Mouse (Mus musculus) megakaryocyte, adult 5-6 weeks (primary cell): ENCODE results near the gene Dnah9. TPM values are rescaled to one million over a fixed set of nuclear protein-coding genes. Genes with fewer than 3 reads are reported as not detected.

Experiments
- ATAC-seq: 2 replicates; pipeline ENCODE4 v1.8.0; 2016; ENCODE audit warnings: mild to moderate bottlenecking, inconsistent platforms; ENCODE audit not compliant: poor library complexity, severe bottlenecking
- total RNA-seq, 2 experiments: library from RNA; stranded (forward) in 1 of 2; stranded (reverse) in 1 of 2; fragments of 153-499, 151-499 nt in 1 of 2; fragments of 221-1000, 200-1000 nt in 1 of 2; gene quantifications; 2 replicates each; pipeline versions ENCODE4 v1.2.3 to v1.2.4; 2015 to 2017

Dnah9 gene
- not detected in 2 replicates for total RNA-seq (2015)
- not detected in 2 replicates for total RNA-seq (2017)

DNA sequence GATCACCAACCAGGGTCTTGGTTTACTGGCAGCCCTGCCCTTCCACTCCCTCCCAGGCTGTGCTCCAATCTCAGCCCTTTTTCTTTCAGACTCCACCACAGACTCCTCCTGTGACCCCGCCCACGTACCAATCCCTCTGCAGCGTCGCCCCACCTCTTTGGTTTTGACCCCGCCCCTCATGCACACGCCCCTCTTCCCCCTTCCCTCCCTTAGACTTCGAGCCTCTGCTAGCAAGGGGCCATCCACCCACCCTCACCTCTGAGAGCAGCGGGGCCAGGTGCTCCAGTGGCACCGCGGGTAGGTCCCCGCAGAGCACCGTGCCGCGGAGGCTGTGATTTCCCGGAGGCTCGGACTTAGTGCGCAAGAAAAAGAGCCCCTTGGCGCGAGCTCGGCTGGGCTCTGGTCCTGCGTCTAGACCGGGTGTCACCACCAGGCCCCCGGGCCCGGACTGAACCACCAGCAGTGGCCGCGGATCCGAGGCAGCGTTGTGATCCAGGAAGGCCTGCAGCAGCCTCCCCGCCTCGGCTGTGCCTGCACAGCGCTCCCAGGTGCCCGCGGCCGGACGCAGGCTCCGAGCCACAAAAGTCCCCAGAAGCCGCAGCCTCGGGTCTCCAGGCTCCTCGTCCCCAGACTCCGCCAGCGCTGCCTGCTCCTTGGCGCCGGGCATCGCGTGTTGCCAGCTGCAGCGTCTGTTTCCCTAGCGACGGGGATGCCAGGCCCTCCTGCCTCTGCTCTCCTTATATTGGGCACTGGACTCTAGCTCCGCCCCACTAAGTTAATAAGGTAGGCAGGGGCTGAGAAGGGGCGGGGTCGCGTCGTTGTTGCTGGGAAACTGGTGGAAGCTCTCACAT lies at the start of gene Dnah9:
Gene Dnah9, minus strand, starts transcription at position 751 of the 851 bp plus-strand sequence.
- ATAC-seq: no peak

DNA sequence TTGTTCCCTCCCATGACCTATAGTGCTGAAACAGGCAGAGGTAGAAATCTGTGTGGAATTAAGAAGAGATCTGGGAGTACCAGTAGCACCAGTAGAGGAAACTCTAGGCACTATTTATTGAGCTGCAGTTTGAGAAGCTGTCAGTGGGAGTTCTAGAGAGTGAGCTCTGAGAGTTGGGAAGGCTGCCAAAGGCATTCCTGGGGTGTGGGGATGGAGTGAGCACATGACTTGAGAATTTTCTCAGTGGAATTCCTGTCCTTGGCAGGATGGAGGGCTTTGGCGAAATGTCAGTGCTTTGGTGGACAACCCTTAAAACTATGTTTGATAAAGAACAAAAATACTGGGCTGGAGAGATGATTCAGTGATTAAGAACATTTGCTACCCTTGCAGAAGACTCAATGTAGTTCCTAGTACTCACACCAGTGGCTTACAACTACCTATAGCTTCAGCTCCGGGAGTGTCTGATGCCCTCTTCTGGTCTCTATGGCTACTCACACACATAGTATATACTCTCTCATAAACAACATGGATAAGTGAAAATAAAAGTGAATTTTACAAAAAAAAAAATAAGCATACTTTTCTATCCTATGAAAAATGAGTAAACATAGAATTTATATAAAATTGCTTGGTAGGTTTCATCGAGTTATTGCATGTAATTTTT lies 20.4 kb upstream of the Dnah9 start:
- no peak for ATAC-seq

DNA sequence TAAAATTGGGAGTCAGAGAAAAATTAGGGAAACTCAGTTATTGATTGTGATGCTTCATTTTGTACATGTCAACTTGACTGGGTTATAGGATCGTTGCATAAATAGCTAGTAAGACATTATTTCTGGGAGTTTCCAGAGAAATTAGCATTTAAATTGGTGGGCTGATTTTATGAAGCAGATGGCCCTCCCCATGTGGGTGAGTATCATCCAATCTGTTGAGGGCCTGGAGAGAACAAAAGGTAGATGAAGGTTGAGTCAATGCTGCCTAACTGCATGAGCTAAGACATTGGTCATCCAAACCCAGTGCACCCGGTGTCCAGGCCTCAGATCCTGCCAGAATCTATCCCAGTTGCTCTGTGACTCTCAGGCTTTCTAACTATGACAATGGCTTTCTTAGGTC lies 19.8 kb upstream of the Dnah9 start:
- no peak for ATAC-seq

DNA sequence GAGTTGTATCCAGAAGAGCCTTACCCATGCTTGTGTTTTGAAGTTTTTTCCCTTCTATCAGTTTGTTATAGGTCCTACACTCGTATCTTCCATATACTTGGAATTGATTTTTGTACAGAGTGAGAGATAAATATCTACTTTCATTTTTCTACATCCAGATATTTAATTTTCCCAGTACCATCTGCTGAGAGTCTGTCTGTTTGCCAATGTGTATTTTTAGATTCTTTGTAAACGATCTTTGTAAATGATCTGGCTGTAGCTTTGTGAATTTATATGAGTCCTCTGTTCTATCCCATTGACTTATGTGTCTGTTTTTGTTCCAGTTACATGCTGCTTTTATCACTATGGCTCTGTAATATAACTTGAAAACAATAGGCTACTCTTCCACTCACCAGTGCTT lies 9.4 kb upstream of the Dnah9 start:
- ATAC-seq: no peak

DNA sequence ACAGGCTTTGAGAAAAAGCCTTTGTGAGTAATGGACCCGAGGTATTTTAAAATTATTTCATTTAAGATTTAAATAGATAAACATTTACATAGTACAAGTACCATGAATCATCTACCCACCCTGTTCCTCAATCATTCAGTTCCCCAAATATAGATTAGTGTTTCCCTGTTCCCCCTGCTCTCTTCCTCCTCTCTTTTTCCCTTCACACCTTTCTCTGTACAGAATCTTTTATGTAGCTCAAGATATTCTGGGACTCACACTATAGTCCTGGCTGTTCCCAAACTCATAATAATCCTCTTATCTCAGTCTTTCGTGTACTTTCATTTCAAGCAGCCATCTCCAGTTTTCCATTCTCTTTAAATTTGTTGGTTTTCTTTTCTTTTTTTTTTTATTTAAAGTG lies 4.3 kb downstream of the Dnah9 start:
- ATAC-seq: no peak

DNA sequence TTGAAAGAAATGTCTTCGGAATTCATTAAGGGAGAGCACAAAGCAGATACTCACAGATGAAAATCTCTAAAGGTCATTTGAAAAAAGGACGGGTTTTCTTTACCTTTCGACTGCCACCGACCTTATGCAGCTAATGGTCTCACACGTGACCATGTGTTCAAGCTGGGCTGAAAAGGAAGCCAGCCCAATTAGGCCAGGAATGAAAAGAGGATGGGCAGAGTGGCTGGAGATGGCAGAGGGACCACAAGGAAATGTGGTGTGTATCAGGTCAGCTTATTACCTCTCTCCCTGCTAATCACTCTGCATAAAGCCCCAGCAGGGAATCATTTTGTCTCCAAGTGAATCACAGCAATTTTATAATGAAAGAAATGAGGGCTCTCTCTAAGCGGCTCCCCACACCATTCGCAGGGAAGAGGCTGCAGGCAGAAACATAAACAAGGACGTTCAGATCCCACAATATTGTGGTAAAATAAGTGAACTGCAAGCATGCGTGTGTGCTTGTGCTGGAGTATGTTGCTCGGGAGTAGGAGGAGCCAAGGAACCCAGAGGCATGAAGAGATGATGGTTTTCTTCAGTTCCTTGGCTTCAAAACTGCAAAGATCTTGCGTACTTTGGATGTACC lies 27.6 kb downstream of the Dnah9 start:
- ATAC-seq: no peak

DNA sequence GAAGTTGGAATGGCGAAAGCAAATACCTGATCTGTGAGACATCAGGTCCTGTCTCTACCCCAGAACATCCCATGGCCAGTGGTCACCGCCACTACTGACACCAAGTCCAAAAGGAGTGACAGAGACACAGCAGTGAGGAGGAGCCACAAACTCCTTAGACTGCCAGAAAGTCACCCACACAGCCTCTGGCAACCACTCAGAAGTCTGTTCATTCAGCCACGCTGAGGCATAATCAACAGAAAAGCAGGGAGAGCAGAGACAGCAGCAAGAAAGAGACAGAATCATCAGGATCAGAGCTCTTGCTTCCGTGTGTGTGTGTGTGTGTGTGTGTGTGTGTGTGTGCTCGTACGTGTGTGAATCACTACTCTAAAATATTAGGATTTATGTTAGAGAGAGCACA lies 33.5 kb downstream of the Dnah9 start:
- no peak for ATAC-seq

DNA sequence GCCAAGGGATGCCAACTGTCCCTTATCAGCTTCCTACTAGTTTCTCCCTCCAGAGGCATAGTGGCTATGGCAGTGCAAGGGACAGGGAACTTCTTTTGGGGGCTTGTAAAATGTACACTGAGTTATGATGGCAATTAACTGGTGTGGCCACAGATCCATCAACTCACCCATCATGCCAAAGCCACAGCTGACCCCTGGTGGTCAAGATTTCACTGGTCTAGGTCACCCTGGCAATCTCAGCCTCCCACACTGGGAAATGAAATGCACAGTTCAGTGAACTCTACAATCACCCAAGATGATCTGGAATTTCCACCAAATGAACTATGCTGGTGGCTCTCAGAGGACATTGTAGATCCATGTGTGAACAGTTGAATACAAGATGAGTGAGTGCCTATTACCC lies 42.2 kb downstream of the Dnah9 start:
- ATAC-seq: no peak

DNA sequence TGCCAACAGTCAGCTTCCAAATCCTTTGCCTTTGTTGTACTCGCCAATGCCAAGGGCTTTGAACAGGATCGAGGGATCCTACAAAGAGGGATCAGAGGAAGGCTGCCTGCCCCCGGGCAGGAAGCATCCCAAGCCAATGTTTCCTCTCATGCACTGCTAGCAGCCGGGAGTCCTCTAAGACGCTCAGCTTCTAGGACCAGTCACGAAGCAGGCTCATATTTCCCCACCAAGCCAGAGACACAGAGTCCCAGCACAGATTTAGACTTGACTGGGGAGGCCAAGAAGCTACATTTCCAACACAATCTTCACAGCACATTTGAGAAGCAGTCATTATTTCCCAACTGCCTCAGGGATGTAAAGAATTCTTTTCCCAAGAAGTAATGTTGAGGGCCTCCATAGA lies 43.9 kb downstream of the Dnah9 start:
- ATAC-seq: no peak

DNA sequence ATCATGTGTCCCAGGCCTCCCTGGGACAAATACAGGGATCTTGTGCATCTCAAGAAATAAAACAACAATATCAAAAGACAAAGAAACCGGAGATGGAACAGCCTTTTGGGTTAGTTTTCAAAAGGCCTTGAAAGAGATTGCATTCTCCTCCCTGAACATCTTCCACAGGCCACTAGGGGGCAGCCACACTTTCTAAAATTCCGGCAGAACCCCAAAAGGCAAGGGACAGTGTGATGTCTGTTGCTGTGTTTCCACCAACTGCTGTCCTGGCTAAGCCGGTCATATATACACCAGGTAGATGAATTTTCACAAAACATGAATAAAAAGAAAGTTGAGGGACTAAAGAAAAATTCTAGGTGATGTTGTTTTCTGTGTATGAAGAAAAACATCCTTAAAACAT lies 46.3 kb downstream of the Dnah9 start:
- no peak for ATAC-seq

DNA sequence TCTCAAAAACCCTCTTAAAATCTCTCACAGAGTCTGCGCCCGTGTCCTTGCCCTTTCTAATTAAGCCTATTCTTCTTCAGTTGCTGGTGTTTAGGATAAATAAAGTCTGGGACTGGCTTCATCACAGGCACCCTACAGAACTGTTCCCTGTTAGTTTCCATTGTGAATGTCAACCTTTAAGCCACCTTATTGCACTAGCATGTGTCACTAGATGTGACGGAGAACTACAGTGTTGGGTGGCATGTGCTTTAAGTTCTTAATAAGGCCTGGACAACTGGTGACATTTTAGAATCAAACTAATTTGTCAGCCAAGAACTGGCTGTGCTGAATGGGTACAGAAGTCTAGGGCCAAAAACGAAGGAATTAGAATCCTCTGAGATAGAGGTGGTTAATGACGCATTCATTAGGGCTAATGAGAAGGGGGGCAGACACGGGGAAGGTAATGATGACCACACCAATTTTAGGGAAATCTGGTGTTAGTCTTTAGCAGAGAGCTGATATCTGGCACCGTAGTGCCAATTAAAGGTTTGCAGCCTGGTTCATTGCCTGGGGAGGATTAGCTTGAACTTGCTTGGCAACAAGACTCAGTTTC lies 84.6 kb downstream of the Dnah9 start:
- no peak for ATAC-seq

DNA sequence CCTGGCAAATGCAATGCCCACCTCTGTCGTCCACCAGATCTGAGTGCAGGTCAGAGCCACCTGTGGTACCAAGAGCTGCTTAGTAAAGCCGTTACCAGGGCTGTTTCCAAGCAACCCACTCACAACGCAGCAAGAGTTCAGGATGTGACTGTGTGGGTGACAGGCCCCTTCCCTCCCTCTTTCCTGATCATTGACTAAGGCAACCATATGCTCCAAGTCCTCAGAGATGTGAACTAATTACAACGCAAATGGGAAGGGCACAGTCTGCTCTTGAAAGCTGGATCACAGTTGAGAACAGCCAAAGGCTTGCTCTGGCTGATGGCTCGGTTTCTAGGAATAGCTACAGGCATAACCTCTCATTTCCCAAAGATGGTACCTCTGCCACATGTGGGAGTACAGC lies 95.4 kb downstream of the Dnah9 start:
- no peak for ATAC-seq

DNA sequence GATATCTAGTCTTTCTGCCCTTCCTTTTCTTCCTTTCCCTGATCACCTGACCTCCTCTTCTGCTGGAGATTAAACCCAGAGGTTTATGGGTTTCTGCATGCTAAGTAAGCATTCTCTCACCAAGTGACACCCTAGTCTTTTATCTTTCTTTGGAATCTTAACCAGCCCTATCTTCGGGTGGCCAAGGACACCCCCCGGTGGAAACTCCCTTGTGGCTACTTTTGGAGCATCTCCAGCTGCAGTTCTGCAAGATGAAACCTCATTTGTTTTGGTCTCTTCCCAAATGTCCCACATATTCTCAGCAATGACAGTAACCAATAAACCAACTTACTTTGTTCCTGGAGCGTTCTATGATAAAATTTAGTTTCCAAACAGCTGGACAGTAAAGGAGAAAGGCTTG lies 109.4 kb downstream of the Dnah9 start:
- ATAC-seq: no peak

DNA sequence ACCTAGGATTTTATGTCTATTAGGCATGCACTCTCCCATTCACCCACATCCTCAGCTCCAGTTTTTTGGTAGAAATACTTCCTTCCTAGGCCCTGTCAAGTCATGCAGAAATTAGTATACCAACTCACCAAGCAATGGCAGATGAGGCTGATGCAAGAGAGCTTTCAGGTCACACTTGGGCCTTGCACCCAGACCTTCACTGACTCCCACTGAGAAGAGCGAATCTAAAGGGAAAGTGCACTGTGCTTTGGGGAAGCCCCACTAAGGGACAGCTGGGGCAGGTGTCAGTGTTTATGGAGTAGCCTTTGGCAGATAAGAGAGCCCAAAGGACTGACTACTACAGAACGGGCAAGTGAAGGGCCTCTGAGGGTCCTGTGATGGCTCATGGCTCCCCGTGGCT lies 117.1 kb downstream of the Dnah9 start:
- no peak for ATAC-seq

DNA sequence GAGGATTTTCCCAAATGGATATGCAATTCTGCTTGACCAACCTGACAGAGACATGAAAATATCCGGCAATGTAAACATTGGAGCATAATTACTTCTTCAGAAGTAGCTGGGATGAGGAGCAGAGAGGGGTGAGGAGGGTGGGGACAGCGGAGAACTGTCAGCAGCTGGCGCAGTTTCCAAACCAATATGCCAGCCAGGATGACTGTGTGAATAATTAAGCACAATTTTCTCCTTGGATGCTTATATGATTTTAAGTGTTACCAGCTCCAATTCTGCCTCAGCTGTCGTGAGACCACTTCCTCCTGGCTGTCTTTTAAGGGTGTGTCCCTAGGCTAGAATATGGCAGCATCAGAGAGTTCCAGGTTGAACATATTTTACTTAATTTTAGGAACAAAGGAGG lies 119.2 kb downstream of the Dnah9 start:
- no peak for ATAC-seq

DNA sequence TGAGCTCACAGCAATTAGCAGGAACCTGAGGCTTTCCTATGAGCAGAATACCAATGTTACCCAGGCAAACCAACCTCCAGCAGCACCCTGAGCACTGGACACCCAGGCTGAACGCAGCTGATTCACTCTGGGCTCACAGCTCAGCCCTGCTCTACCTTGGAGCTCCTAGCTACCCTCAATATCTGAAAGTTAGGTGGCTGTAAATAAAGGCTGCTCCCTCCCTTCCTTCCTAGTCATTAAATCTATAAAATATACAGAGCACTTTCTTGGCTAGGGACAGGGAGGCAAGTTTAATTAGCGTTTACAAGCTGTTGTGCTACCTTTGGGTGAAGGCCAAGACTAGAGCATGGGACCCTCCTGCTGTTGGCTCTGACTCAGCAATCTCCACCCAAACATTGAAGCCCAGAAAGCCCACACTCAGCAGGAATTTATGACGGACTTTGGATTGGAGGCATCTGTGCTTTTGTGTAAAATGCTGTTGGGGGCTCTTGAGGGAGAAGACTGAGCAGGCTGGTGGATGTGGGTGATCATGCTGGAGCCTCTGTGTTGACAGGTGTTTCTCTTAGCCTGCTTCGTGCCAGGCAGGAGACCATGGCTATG lies 121.7 kb downstream of the Dnah9 start:
- no peak for ATAC-seq

DNA sequence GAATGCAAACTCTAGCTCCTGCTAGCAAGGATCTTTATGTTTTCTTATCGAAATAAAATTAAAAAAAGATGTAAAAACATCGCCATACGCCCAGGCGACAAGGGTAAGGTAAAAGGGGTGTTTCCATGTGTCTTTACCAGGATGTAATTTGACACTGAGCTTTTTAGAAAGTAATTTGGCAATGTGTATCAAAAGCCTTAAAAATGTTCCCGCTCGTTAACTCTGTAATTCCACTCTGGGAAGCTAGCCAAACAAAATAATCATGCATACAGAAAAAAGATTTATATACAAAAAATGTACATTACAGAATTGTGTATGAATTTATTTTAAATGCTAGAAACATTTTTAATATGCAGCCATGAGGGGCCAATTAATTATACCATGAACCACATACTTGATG lies 124.7 kb downstream of the Dnah9 start:
- no peak for ATAC-seq

DNA sequence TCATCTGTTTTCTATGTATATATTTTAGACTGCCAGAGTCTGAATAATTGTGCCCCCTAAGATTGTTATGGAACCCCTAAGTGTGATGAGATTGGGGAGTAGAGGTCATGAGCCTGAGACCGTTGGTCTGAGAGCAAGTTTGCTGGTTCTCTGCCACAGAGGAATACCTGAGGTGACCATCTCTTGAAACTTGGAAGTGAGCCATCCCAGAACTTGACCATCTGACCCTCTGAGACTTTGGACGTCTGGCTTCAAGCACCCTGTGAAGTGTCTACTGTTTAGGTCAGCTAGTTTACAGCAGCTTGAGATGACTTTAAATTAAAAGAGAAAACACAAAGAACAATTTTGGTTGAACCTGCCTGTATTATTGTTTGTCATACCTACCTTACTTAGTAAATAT lies 125.8 kb downstream of the Dnah9 start:
- no peak for ATAC-seq

DNA sequence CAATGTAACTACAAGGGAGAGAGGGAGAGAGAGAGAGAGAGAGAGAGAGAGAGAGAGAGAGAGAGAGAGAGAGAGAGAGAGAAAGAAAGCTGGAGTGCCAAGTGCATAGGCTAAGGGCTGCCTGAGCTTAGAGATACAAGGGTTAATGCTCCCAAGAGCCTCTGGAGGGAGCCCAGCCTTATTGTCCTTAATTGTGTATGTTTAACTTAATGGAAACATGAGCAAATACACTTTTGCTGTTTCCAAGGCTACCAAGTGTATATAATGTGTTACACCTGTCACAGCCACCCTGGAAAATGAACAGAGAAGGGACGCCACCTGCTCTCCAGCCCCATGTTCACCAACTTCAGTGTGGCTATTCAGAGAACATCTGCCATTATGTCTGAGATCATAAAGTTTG lies 142.6 kb downstream of the Dnah9 start:
- ATAC-seq: no peak

DNA sequence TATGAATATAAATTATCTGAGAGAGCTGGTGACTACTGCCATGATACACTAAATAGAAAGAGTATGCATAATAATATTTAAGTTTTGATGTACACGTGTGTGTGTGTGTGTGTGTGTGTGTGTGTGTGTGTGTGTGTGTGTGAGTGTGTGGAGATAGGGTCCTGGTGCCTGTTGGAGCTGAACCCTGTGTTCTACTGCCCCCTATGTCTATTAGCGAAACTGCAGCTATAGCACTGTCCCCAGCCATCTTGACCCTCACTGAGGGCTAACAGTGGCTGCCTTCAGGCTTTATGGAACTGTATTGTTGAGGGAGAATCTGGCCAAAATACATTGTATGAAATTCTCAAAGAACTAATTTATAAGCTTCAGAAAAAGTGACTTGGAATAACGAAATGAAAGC lies 192.5 kb downstream of the Dnah9 start:
- ATAC-seq: no peak

DNA sequence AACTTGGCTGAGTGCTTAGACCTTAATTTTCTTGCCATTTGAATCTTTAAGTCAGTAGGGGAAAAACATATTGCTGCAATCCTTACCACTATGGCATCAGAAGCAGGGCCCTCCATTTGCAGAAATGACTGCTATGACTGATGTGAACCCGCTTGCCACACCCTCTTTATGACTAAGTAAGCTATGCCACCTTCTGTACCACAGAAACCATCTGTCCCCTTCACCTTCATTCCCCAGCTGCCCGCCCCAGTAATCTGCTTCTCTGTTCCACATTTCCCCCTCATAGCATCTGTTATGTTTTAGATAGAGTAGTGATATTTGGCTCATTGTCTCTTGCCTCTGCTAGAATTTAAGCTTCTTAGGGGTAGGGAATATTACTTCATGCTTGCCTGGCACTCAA lies 237.6 kb downstream of the Dnah9 start:
- no peak for ATAC-seq
